Mouse (Mus musculus): ENCODE measurements at regions not wholly inside any gene's neighbourhood (a gene's known extent, or its start where the extent isn't known, plus 50 kb on each side); places are given as distances from the start of the nearest gene placed in this dataset.

- TF ChIP-seq CTCF (IDR thresholded peaks at IDR 0.05; ENCODE audit: control insufficient read depth, insufficient read depth, insufficient read length), result no peak
- no peak for TF ChIP-seq USF1 (IDR thresholded peaks at IDR 0.05; ENCODE audit: low read depth)
- no peak for TF ChIP-seq MYOG (IDR thresholded peaks at IDR 0.05; ENCODE audit: control insufficient read depth, extremely low read depth, insufficient read length)
- TF ChIP-seq MAX (IDR thresholded peaks at IDR 0.05), result no peak
- TF ChIP-seq MYOD1 (IDR thresholded peaks at IDR 0.05; ENCODE audit: control insufficient read depth, insufficient read length, low read depth), result no peak
Measured at GRCm38 (mm10) chr17:63704991-63705390, 157.9 kb upstream of the Fer start.
